Mouse (Mus musculus) ES-Bruce4 (cell line): Measurements from ENCODE around the gene Plxna3.

Source experiments
- CTCF ChIP-seq: IDR thresholded peaks from one replicate; pipeline ENCODE4 v1.8.1; 2011; ENCODE audit warnings: low read depth, low read length
- POLR2A ChIP-seq: IDR thresholded peaks from one replicate; pipeline ENCODE4 v1.8.1; 2011; ENCODE audit warnings: low read length; ENCODE audit not compliant: insufficient read depth

GRCm38 (mm10) chrX:74282395-74283091 is 46.3 kb upstream of the Plxna3 start:
- TF ChIP-seq CTCF = no peak
- peak; percentile 59 for TF ChIP-seq POLR2A
